Mouse (Mus musculus): ENCODE data around the gene S100a6. TPM values are rescaled to one million over a fixed set of nuclear protein-coding genes. Genes with fewer than 3 reads are reported as not detected.
A peak's percentile ranks its signal among the peaks of the same experiment; 100 is the strongest.

The S100a6 gene
- total and polyA plus RNA-seq, 3 experiments: 65.8 to 158 (median 79.9) TPM

DNA sequence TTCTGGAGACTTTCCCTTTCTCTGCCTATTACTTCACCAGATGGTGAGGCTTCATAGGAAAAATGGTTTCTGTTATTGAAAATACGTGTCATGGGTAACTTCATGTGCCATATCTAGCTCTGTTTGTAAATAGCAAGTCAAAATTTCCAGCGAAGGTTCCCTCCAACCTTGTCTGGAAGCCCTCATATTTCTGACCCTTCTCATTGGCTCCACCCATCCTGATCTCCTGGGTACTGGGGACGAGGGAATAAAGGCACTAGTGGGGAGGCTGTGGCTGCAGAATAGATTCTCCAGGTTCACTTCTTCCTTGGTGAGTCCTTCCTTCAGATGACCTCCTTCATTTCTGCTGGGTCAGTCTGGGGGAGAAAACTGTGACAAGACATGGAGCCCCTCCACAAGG lies 4.5 kb upstream of the S100a6 start, which contains the start of gene S100a5:
Gene S100a5 (plus strand): TSS at position 301 of the 400 bp plus-strand sequence.
- no peaks in the 10 kb centered on the region for H3K27me3 ChIP-seq (ENCODE audit: control insufficient read depth, insufficient read depth, low read length)
- peaks cover 13% of the 10 kb centered on the region for H3K4me1 ChIP-seq (ENCODE audit: control insufficient read depth, insufficient read depth, low read length)
- intact Hi-C loops (cut with DNase I): no loop called here
- WGBS: 62% methylated on average over 3 of the region's 3 CpGs
- no peak within 1 kb of the TSS for H3K9ac ChIP-seq (ENCODE audit: low read depth, low read length)
- no peak within 1 kb of the TSS for H3K4me3 ChIP-seq
- no peaks in the 10 kb centered on the region for H3K79me2 ChIP-seq (replicated peaks; ENCODE audit: control insufficient read depth, insufficient read depth, low read length)
- H3K36me3 ChIP-seq (ENCODE audit: control insufficient read depth, insufficient read depth, low read length): no peaks in the 10 kb centered on the region
- no peak for DNase-seq
- TF ChIP-seq EP300 (IDR thresholded peaks at IDR 0.05; ENCODE audit: insufficient read depth, low read depth, low read length) (no peak), POLR2A (IDR thresholded peaks at IDR 0.05; ENCODE audit: insufficient read depth, low read depth, low read length) (no peak), CTCF (IDR thresholded peaks at IDR 0.05) (no peak)
- no peak within 1 kb of the TSS for H3K27ac ChIP-seq

DNA sequence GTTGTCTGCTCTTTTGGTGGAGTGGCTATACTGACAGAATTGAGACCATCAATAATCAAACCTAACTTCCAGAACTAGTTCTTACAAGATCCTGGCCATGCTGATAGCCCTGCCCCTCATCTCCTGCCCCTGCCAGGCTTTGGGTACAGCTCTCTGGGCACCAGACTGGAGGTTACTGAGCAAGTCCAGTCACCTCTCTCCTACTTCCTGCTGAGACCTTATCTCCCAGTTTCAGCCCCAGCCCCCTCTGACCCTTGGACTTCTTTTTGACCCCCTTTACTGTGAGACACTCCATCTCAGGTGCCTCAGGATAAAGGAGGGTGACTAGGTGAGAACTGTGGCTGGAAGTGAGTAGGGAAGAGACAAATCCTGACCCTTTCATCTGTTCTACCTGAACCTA lies 3.6 kb upstream of the S100a6 start:
- peaks cover 9% of the 10 kb centered on the region for H3K4me1 ChIP-seq (ENCODE audit: control insufficient read depth, insufficient read depth, low read length)
- no peak for TF ChIP-seq POLR2A (IDR thresholded peaks at IDR 0.05; ENCODE audit: insufficient read depth, low read depth, low read length)
- TF ChIP-seq CTCF (IDR thresholded peaks at IDR 0.05): no peak
- no peak for TF ChIP-seq EP300 (IDR thresholded peaks at IDR 0.05; ENCODE audit: insufficient read depth, low read depth, low read length)
- no peak overlapping the region for H3K9ac ChIP-seq (ENCODE audit: low read depth, low read length)
- no peak overlapping the region for H3K4me3 ChIP-seq
- intact Hi-C loops (cut with DNase I): no loop called here
- H3K79me2 ChIP-seq (replicated peaks; ENCODE audit: control insufficient read depth, insufficient read depth, low read length): no peaks in the 10 kb centered on the region
- no peaks in the 10 kb centered on the region for H3K27me3 ChIP-seq (ENCODE audit: control insufficient read depth, insufficient read depth, low read length)
- no peaks in the 10 kb centered on the region for H3K36me3 ChIP-seq (ENCODE audit: control insufficient read depth, insufficient read depth, low read length)
- no peak overlapping the region for H3K27ac ChIP-seq
- no peak for DNase-seq

DNA sequence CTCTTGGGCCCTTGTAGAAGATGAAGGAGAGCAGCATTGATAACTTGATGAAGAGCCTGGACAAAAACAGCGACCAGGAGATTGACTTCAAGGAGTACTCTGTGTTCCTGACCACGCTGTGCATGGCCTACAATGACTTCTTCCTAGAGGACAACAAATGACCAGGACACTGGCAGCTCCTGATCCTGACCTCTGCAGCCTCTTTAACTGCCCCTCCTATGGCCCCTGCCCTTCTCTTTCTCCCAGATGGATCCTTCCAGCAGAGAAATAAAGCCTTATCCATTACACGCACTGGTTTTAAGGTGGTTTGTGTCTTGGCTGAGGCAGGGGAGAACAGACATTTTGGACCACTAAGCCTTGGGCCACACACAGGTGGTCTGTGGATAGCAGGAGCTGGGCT lies 1.2 kb upstream of the S100a6 start:
- intact Hi-C loops (cut with DNase I): loop anchor here (10.0 kb wide), 1 partner anchor 197 kb away; no protein-coding TSS in a partner anchor
- Histone ChIP-seq H3K4me1 (ENCODE audit: control insufficient read depth, insufficient read depth, low read length) (peaks cover 3% of the 10 kb centered on the region; the same call in 1 of the 2 replicates), H3K79me2 (replicated peaks; ENCODE audit: control insufficient read depth, insufficient read depth, low read length) (no peaks in the 10 kb centered on the region), H3K36me3 (ENCODE audit: control insufficient read depth, insufficient read depth, low read length) (no peaks in the 10 kb centered on the region), H3K27ac (no peak overlapping the region), H3K27me3 (ENCODE audit: control insufficient read depth, insufficient read depth, low read length) (no peaks in the 10 kb centered on the region), H3K9ac (ENCODE audit: low read depth, low read length) (no peak overlapping the region), H3K4me3 (no peak overlapping the region)
- WGBS: 93% methylated on average over 3 of the region's 3 CpGs
- TF ChIP-seq CTCF (IDR thresholded peaks at IDR 0.05): no peak
- no peak for TF ChIP-seq EP300 (IDR thresholded peaks at IDR 0.05; ENCODE audit: insufficient read depth, low read depth, low read length)
- TF ChIP-seq POLR2A (IDR thresholded peaks at IDR 0.05; ENCODE audit: insufficient read depth, low read depth, low read length): no peak
- DNase-seq: no peak

DNA sequence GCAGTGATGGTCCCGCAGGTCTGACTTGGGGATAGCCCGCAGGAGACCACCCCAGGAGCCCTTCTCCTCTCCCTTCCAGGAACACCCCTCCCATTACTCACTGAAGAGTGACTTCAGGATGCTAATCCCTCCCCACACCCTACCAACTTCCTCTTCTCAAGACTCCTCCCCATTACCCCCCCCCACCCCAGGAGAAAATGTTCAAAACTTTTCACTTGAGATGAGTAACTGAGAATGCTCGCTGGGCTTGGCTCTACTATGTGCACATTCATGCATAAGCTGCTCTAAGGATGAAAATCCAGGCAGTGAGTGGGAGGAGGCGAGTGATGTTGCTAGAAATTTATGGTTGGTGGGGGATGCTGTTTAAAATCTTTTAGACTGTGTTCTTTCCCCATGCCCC lies 621 bp upstream of the S100a6 start:
- peaks cover 3% of the 10 kb centered on the region; the same call in 1 of the 2 replicates for H3K4me1 ChIP-seq (ENCODE audit: control insufficient read depth, insufficient read depth, low read length)
- intact Hi-C loops (cut with DNase I): loop anchor here (10.0 kb wide), 1 partner anchor 197 kb away; no protein-coding TSS in a partner anchor
- 0 out of 2 replicates have a peak, but pooled peaks have one; percentile 20 for TF ChIP-seq POLR2A (IDR thresholded peaks at IDR 0.05; ENCODE audit: insufficient read depth, low read depth, low read length)
- TF ChIP-seq CTCF (IDR thresholded peaks at IDR 0.05): no peak
- no peak overlapping the region for H3K9ac ChIP-seq (ENCODE audit: low read depth, low read length)
- WGBS: 67% methylated on average over 4 of the region's 4 CpGs
- no peaks in the 10 kb centered on the region for H3K36me3 ChIP-seq (ENCODE audit: control insufficient read depth, insufficient read depth, low read length)
- no peak overlapping the region for H3K4me3 ChIP-seq
- no peak for DNase-seq
- H3K27me3 ChIP-seq (ENCODE audit: control insufficient read depth, insufficient read depth, low read length): no peaks in the 10 kb centered on the region
- peak overlapping the region; percentile 64; the same call in 1 of the 2 replicates for H3K27ac ChIP-seq
- H3K79me2 ChIP-seq (replicated peaks; ENCODE audit: control insufficient read depth, insufficient read depth, low read length): no peaks in the 10 kb centered on the region

DNA sequence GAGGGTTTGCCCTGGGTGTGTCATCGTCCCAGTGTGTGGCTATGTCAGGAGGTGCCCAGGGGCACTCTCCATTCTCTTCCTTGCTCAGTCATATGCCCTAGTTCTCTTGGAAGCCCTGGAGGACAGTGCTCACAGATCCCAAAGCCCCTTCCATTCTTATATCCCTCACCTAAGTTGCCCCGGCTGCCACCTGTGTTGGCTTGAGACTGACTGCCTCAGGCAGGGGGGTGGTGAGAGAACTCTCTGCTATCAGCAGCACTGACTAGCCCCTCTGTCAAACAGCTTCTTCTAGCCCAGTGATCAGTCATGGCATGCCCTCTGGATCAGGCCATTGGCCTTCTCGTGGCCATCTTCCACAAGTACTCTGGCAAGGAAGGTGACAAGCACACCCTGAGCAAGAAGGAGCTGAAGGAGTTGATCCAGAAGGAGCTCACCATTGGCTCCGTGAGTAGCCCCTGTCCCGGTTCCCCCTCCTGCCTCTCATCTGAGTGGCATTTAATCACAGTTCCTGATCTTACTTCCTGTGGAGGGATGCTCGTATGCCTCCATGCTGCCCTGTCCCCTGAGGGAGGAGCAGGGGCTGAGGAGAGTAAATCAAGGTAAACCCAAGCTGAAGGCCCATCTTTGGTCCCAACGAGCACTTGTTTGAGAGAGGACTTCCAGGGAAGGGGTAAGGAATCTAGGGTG lies 922 bp downstream of the S100a6 start:
- Histone ChIP-seq H3K4me1 (ENCODE audit: control insufficient read depth, insufficient read depth, low read length) (peaks cover 3% of the 10 kb centered on the region; the same call in 1 of the 2 replicates), H3K27me3 (ENCODE audit: control insufficient read depth, insufficient read depth, low read length) (no peaks in the 10 kb centered on the region), H3K36me3 (ENCODE audit: control insufficient read depth, insufficient read depth, low read length) (no peaks in the 10 kb centered on the region), H3K79me2 (replicated peaks; ENCODE audit: control insufficient read depth, insufficient read depth, low read length) (no peaks in the 10 kb centered on the region), H3K4me3 (peak overlapping the region; percentile 47), H3K9ac (ENCODE audit: low read depth, low read length) (peak overlapping the region; percentile 41), H3K27ac (peak overlapping the region; percentile 64)
- DNase-seq: no peak
- intact Hi-C loops (cut with DNase I): loop anchor here (10.0 kb wide), 1 partner anchor 199 kb away; no protein-coding TSS in a partner anchor
- TF ChIP-seq CTCF (IDR thresholded peaks at IDR 0.05): no peak
- TF ChIP-seq POLR2A (IDR thresholded peaks at IDR 0.05; ENCODE audit: insufficient read depth, low read depth, low read length): no peak
- TF ChIP-seq EP300 (IDR thresholded peaks at IDR 0.05; ENCODE audit: insufficient read depth, low read depth, low read length): no peak
- WGBS: 51% methylated on average over 7 of the region's 7 CpGs

DNA sequence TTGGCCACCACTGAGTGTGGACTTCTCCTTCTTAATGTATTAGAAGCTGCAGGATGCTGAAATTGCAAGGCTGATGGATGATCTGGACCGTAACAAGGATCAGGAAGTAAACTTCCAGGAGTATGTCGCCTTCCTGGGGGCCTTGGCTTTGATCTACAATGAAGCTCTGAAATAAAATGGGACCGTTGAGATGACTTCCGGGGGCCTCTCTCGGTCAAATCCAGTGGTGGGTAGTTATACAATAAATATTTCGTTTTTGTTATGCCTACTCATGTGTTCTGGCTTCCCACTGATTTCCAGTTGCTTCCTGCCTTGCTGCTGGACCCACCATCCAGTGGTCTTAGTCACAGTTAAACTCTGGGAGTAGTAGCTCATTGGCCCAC lies 1.5 kb downstream of the S100a6 start:
- H3K4me3 ChIP-seq: peak overlapping the region; percentile 47
- H3K27ac ChIP-seq: peak overlapping the region; percentile 64
- no peaks in the 10 kb centered on the region for H3K36me3 ChIP-seq (ENCODE audit: control insufficient read depth, insufficient read depth, low read length)
- WGBS: 69% methylated on average over 6 of the region's 6 CpGs
- intact Hi-C loops (cut with DNase I): loop anchor here (10.0 kb wide), 1 partner anchor 199 kb away; no protein-coding TSS in a partner anchor
- H3K4me1 ChIP-seq (ENCODE audit: control insufficient read depth, insufficient read depth, low read length): peaks cover 3% of the 10 kb centered on the region; the same call in 1 of the 2 replicates
- TF ChIP-seq POLR2A (IDR thresholded peaks at IDR 0.05; ENCODE audit: insufficient read depth, low read depth, low read length) (no peak), CTCF (IDR thresholded peaks at IDR 0.05) (no peak), EP300 (IDR thresholded peaks at IDR 0.05; ENCODE audit: insufficient read depth, low read depth, low read length) (no peak)
- no peaks in the 10 kb centered on the region for H3K79me2 ChIP-seq (replicated peaks; ENCODE audit: control insufficient read depth, insufficient read depth, low read length)
- H3K27me3 ChIP-seq (ENCODE audit: control insufficient read depth, insufficient read depth, low read length): no peaks in the 10 kb centered on the region
- H3K9ac ChIP-seq (ENCODE audit: low read depth, low read length): peak overlapping the region; percentile 41
- no peak for DNase-seq
